Mouse (Mus musculus) frontal cortex, postnatal 25 days (tissue): ENCODE measurements around the gene Gpa33.
"Not testable (repeated sequence)": the region's sequence is repeated elsewhere in the genome, so short reads cannot be mapped to it uniquely, and the experiment has no call there.

ENCODE experiments used
- DNase-seq, 2 experiments: peaks; one replicate each; pipeline ENCODE4 v3.0.0; 2022; ENCODE audit warnings: low spot score in 2 of 2

Gpa33 gene

DNA sequence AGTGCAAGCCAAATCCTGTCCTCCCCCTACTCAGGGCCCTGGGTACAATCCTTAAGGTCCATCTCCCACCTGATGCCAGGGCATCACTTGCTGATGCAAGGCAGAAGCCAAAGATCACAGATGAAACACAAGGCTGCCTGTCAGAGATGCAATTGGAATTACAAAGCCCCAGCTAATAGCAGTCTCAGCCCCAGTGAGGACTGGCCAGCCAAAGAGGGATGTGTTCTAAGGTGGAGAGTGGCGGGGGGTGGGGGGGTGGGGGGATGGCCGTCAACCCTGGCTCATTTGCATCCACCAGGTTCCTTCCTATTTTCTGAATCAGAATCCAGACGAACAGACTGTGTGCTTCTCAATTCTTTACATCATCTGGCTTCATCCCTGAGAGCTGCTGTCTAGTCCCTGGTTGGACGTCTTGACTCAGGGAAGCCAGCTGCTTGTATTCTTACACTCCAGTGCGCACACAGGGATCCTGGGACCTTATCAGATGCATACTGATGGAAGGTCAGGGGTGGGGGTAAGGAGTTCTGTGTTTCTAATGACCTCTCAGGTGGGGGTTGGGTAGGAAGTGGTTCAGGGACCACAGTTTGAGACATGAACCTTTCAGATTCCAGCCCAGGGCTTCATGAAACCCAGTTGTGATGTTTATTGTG is 5.2 kb downstream of the Gpa33 start:
- DNase-seq, result no peak

DNA sequence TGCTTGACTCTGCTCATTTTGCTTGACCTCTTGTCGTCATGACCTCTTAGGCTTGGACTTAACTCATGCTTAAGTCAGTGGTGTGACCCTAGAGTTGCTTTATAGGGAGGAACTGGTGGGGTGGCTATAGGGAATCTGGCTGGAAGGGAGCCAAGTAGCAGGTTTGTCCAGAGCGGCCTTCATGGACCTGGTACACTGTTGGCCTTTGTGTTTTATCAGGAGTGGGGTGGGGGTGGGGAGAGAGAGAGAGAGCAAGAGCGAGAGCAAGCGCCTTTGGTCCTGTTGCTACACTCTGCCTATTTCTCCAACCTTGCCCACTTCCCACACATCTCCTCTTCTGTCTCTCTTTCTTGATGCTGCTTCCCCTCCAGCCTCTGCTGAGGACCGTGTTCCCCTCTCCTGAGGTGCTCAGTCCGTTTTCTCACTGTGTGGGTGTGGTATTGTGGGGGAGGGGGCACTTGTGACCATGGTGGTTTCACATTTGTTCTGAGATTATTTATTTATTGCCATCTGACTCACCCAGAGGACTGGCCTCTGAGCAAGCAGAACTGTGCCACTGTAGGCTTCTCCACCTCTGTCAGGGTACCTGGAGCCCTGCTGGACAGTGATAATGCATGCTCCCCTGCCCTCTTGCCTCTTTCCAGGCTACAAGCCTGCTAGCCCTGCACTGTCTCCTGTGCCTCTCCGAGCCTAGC is 7.4 kb downstream of the Gpa33 start:
- DNase-seq, result no peak

DNA sequence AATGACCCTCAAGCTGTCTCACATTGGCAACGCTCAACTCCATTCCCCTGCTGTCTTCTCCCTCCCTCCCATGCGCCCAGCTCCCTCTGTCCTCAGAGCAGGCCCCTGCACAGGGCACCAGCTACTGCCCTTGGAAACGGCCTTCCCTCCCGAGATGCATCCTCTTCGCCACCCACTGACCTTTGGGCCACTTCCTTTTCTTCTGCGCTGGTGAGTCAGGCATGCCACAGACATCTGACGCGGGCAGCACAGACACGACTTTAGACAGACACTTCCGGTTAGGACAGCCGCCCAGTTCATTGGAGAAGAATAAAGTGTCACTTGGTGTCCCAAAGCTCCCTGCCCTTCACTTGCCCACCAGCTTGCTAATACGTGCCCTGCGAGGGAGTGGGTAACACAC is 8.1 kb downstream of the Gpa33 start:
- DNase-seq, result no peak

DNA sequence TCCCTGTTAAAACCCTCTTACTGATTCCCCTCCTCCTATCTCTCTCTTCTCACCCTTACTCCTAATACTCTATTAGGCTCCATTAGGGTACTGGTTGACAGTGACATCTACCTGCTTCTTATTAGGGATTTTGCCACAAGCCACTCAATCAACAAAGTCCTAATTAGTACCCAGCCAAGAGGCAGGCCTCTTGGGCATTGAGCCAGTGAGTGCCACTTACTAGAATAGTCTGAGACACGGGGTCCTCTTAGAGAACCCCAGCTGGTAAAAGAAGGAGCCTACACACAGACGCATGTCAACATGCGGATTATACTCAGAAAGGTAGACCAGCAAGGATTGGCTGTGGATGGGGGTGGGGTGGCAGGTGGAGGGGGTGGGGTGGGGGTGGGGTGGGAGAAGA is 9.1 kb downstream of the Gpa33 start:
- DNase-seq, result no peak

DNA sequence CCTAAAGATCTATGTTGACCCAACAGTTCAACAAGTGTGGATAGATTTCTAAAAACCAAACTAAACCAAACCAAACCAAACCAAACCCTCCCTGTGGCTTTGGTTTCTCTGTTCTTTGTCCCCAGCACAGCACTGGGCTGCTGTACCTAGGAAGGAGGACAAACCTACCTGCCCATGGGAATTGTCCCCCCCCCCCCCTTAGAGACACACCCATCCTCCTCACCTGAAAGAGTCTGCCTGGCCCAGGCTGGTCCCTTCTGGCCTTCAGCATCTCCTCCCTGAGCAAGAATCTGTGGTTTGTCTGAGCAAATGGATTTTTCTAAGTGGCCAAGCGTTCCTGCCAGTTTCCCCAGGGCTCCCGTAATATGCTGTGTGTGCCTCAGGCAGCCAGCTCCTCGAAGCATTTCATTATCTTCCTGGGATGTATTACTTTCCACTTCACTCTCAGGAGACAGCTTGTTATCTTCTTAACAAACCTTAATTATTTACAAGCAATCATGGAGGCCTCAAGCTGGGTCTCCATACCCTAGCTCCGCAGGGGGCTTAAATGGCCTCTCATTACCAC is 9.7 kb downstream of the Gpa33 start:
- DNase-seq, result no peak

DNA sequence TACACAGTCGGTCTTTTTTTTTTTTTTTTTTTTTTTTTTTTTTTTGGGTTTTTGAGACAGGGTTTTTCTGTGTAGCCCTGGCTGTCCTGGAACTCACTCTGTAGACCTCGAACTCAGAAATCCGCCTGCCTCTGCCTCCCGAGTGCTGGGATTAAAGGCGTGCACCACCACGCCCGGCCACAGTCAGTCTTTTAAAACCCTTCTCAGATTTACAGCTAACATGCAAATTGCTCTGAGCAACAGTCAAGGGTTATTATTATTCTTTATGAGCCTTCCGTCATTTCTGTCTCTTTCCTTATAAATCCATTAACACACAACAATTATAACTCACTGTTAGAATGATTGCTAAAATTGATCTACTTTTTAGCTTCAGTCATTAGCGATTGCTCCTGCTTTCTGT is 11.8 kb downstream of the Gpa33 start:
- not testable (repeated sequence) for DNase-seq

DNA sequence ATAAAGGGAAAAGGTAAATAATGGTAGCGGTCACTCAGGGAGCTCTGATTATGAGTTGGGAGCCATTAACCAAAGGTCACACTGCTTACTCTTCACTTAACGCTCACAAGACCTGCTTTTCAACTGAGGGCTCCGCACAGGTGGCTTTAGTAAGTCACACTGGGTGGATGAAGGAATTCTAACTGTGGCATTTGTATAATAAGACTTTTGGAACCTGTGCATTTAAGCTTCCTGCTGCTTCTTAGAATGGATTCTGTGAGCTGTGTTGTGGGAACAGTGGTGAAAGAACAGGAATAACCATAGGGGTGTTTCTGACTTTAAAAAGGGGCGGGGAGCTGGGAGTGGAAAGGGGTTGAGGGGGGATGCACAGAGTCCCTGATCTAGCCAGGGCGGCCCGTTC is 12.3 kb downstream of the Gpa33 start:
- no peak for DNase-seq

DNA sequence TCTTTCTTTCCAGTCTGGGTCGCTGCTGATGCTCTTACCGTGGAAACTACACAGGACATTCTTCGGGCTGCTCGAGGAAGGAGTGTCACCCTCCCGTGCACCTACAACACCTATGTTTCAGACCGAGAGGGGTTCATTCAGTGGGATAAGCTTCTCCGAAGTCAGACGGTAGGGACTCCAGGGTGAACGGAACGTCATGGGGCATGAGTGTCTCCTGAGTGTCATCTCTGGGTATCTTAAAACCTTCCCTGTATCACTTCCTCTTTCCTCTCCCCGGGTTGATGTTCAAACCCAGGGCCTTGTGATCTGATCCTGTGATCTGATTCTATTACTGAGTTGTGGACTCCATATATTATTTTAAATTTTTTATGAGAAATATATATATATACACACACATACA is 16.6 kb downstream of the Gpa33 start:
- no peak for DNase-seq

DNA sequence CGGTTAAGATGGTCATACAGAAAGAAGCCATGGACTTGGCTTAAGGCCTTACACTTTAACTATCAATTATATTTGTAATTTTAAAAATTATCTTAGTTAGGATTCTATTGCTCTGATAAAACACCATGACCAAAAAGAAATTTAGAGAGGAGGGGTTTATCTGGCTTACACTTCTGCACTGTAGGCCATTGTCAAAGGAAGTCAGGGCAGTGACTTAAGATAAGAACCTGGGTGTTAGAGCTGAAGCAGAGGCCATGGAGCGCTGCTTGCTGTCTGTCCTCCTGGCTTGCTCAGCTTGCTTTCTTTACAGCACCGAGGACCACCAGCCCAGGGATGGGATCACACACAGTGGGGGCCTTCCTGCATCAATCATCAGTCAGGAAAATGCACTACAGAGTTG is 17.6 kb downstream of the Gpa33 start:
- no peak for DNase-seq

DNA sequence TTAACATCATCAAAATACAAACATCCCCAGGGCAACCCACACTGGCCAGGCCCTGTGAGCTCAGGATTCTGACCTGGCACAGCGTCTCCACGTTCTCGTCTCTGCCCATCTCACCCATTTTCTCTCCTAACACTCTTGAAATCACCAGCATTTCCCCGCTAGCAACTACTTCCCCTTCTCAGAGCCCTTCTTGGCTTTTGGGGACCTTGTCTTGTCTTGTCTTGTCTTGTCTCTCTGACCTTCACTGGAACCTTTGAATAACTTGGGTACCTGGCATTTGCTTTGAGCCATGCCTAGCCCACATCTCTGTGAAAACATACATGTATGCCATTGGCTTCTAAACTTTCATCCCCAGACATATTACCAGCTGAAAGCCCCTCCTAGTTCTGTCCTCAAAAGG is 19.4 kb downstream of the Gpa33 start:
- DNase-seq, result no peak

DNA sequence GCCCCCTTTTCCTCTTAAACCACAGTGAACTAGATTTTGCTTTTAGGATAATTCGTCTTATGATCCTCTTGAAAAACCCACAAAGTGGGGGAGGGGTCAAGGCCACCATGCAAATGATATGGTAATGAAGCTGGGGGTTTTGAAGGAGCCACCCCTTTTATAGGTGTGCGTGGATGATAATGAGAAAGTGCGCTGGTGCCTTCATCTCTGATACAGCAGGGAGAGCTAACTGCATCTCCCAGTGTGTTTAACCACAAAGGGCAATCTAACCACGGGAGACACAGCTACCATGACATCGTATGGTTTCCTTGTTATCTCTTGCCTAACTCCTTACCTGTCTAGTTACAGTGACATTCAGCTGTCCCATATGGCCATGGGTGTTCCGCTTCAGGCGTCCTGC is 20.0 kb downstream of the Gpa33 start:
- DNase-seq, result no peak

DNA sequence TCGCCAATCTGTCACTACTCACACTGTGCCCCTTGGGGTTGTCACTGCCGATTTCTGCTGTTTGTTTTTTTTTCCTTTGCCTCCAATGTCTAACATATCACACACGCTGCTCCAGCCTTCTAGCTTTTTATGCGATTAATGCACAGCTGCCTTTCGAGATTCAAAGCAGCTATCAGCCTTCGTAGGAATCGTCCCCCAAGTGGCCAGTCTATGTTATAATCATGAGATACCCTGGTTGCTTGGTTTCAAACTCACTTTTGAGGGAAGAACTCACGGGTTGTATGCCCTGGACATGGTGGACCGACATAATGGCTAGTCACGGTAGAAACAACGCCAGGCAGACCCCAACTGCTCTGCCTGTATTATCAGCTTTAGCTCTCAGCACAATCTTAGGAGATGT is 21.3 kb downstream of the Gpa33 start:
- no peak for DNase-seq

DNA sequence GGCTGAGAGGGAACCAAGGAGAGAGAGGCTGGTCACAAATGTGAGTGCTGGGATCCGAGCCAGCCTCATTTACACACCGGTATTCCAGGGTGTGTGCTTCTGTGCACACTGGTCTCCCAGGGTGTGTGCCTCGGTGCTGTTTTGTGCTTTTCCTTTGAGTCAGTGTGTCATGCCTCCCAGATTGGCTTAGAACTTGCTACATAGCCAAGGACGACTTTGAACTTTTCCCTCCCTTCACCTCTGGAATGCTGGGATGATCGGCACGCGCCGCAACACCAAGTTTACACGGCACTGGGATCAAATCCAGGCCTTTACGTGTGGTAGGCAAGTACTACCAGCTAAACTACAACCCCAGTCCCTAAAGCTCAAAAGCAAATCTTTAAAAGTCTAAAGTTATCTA is 22.0 kb downstream of the Gpa33 start:
- no peak for DNase-seq

DNA sequence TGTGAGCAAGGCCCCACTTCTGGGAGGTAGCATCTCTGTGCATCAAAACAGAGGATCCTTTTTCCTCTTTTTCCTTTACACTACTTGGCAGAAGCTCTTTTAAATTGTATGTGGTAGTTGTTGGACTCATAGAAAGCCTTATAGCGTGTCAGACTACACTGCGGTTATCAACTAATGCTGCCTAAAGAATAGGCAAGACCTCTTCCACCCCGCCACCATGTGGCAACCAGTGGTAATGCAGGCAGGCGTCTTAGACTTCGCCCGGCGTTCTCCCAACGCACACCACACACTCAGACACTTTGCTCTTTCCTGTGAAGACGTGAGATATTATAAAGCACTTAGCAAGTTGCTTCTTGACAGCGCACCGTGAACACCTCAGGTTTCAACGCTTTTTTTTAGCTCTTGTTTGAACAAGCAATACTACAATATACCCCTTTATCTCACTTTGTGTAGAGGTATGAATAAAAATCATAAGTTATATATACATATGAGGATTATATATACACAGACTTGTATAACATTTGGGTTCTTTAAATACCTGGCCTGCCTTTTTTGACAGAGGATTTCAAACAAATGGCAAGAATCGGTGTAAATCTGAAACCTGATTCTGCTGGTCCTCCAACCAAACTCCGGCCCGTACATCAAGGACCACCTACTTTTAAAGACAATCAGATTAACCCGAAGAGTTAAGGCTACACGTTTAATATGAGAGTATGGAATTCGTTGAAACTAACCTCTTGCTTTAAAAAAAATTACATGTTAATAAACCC is 23.5 kb downstream of the Gpa33 start:
- peak; percentile 83 to 90 for DNase-seq

DNA sequence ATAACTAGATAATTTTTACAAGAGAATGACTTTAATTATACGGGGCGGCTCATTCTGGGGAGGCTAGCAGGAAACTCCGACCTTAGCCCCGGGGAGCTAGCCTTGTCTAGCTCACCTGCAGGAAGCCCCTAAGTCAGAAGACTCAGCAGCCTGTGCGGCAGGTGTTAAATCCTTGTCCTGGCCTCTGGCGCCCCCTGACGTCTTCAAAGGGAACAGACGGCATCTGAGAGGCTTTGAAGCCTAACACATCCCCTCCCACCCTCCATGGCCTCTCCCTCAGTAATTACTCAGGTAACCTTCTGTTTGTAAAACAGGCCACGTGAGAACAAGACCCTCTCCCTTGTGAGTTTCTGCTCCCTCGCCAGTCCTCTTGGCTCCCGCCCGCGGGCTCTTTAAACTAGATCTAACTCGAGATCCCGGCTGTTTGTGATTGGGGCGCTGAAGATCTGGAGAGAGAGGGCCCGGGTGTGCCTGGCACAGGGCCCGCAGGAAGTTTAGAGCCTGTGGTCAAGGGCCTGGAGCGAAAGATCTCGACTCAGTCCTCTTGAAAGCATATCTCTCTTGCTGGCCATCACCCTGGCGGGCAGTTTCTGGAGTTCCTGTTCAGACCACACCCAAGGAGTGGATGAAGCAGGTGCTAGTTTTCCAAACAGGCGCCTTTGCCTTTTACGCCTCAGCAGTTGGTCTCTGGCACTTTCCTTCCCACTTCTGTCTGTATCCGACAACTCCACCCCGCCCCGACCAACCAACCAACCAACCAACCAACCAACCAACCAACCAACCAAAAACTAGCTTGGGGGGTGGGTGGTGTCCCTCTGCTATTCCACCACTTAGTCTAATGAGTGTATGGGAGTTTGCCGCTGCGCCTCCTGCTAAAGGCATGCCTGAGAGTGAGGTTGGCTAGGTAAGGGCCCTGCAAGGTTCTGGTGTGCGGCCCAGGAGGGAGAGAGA is 24.4 kb downstream of the Gpa33 start:
- DNase-seq, result peak; percentile 68 to 73

DNA sequence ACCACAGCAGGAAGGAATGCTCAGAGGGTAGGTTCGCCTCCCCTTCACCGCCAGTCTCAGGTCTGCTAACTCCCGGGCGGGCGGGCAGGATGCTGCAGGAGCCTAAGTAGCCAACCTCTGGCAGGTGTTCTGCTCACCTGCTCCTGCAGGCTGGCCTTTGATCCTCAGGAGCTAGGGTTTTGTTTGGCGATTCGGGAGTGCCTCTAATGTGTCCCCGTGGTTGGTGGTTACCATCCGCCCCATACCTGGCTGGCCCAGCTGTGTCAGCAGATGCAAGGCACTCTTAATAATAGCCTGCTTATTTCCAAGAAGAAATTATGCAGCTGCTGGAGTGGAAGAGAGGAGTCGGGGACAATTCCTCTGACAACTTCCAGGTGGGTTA is 25.1 kb downstream of the Gpa33 start:
- no peak for DNase-seq

DNA sequence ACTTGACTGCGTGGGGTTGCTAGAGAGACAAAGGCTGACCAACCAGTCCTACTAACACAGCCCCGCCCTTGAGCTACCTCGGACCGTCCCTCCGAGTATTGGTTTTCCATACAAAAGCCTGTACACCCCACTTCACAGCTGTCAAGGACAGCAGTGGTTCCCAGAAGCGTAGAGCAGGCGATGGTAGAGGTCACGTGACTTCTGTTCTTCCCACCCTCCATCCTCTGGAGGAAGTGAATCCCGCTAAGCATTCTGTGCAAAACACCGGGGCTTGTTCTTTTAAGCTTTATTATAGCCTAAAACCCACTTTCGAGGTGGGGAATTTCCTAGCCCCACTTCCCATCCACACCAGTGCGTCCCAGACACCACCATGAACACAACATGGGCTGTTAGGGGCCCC is 27.7 kb downstream of the Gpa33 start:
- no peak for DNase-seq

DNA sequence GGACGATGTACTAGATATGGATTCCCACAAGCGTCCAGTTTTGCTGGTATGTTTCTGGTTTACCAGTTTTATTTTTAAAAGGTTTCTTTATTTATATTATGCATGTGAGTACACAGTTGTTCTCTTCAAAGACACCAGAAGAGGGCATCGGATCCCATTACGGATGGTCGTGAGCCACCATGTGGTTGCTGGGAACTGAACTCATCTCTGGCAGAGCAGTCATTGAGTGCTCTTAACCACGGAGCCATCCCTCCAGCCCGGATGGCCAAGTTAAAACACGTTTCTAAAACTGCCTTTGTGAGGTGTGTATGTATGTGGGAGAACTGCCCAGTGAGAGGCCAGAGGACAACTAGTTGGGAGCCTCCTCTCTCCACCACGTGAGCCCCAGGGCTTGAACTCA is 28.6 kb downstream of the Gpa33 start:
- no peak for DNase-seq

DNA sequence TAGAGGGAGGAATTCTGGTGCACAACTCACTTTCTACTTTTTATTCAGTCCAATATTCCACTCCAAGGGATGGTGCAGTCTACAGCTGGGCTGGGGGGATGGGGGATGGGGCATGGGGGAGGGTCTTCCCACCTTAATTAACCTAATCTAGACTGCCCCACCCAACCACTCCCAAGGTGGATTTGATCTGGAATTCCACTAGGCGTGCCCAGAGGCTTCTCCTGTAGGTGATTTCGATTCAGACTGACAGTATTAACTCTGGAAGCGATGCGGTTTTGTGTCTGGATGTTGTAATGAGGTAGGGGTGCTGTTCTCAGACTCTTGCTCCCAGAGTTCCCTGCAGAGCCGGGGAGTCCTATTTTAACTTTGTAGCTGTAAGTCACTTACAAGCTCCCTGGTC is 30.1 kb downstream of the Gpa33 start:
- no peak for DNase-seq

DNA sequence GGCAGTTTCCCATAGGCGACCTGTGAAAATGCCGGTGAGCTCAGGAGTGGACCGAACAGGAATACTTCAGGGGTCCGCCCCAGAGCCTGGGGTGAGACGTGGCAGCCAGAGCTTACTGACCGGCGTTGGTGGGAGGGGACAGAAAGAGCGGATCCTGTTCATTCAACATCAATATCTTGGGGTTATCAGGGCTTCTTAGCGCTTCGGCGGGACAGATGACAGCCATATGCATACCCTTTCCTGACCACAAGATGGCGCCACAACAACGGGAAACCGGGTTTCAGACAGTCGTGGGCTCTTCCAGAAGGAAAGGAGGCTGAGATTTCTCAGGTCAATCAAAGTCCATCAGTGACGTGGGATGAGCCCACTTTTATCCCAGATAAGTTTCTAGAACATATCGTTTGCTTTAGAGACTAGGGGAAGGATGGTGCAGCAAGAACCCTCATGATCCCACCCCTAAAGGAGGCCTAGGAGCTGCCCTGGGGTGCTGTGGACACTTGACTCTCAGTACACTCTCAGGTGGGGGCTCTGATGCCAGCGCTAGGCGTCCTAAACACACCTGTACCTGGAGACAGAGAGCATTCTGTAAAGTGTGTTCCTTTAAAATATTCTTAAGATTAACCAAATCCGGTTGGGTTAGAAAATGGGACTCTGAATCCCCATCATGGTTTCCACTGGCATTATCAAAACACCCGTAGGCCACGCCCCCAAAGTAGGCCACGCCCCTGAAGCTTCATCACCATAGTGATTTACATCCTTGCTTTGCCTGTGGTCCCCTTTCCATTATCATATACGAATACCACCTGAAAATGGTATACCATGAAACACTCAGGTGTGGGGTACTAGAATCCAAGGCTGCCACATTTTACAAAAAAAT is 30.8 kb downstream of the Gpa33 start:
- peak; percentile 65 to 67 for DNase-seq

DNA sequence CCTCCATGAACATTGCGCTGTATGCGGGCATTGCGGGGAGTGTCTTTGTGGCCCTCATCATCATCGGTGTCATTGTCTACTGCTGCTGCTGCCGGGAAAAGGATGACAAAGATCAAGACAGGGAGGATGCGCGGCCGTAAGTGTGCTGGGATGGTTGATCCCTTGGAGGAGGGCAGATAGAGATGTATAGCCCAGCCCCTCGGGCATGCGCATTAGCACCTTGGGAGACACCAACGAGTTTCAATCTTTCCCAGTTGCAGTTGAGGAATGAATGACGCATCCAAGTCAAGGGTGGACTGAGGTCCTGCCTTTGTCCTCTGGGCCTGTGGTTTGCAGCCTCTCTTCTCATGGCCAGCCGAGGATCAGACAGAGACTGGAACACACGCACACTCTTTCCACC is 34.5 kb downstream of the Gpa33 start:
- DNase-seq, result no peak
